Mouse (Mus musculus) CH12.LX (cell line): Measurements from ENCODE around the gene Entpd3. TPM values are rescaled to one million over a fixed set of nuclear protein-coding genes. Genes with fewer than 3 reads are reported as not detected.

Experiments used
- DNase-seq: peaks from one replicate; pipeline ENCODE4 v3.0.0-alpha.2; 2013; ENCODE audit errors: extremely low read depth
- H3K27ac ChIP-seq: 2 replicates; pipeline ENCODE4 v1.5.1; 2012; ENCODE audit warnings: low read depth, mild to moderate bottlenecking, control low read depth, moderate library complexity; ENCODE audit not compliant: insufficient read depth
- H3K27me3 ChIP-seq: replicated peaks from 2 replicates; pipeline ENCODE3; 2012; ENCODE audit warnings: inconsistent platforms
- H3K36me3 ChIP-seq, 2 experiments: replicated peaks in 1 of 2; 2 replicates each; pipeline versions ENCODE3 to v1.6.1; 2012; ENCODE audit warnings: inconsistent platforms in 1 of 2, low read length in 1 of 2, mild to moderate bottlenecking in 1 of 2, mixed read lengths in 1 of 2, moderate library complexity in 1 of 2; ENCODE audit not compliant: control insufficient read depth in 1 of 2, insufficient read depth in 1 of 2
- H3K4me1 ChIP-seq, 2 experiments: 2 replicates each; pipeline ENCODE4 v1.6.1; 2012; ENCODE audit warnings: inconsistent platforms in 1 of 2, moderate library complexity in 1 of 2; ENCODE audit not compliant: insufficient read depth in 2 of 2, control insufficient read depth in 1 of 2
- H3K4me2 ChIP-seq: 2 replicates; pipeline ENCODE4 v1.6.1; 2012; ENCODE audit warnings: low read depth, mild to moderate bottlenecking, control low read depth; ENCODE audit not compliant: poor library complexity, insufficient read depth, severe bottlenecking
- H3K4me3 ChIP-seq, 3 experiments: fragments of 150-350 bp in 1 of 3; sonication (generic) in 1 of 3; replicated peaks in 1 of 3; 2 replicates each; pipeline versions ENCODE3 to v1.5.1; 2011 to 2012; ENCODE audit warnings: low read depth in 2 of 3, low read length in 2 of 3, mild to moderate bottlenecking in 2 of 3, moderate library complexity in 2 of 3, control low read depth in 1 of 3, improper control_type of control experiment in 1 of 3, inconsistent platforms in 1 of 3, mixed read lengths in 1 of 3; ENCODE audit not compliant: poor library complexity in 1 of 3
- H3K79me2 ChIP-seq: replicated peaks from 2 replicates; pipeline ENCODE4 v1.6.1; 2012; ENCODE audit warnings: mild to moderate bottlenecking, moderate library complexity; ENCODE audit not compliant: control insufficient read depth, poor library complexity, insufficient read depth, severe bottlenecking; ENCODE audit errors: extremely low read depth
- H3K9ac ChIP-seq: 2 replicates; pipeline ENCODE4 v1.6.1; 2012; ENCODE audit warnings: low read depth, mild to moderate bottlenecking, control low read depth, moderate library complexity; ENCODE audit not compliant: insufficient read depth
- H3K9me3 ChIP-seq: replicated peaks from 2 replicates; pipeline ENCODE3; 2012; ENCODE audit warnings: low read length, inconsistent platforms, mixed read lengths
- BHLHE40 ChIP-seq: IDR thresholded peaks from 2 replicates; pipeline ENCODE4 v1.6.1; 2011; ENCODE audit warnings: mild to moderate bottlenecking, low read depth, low read length, improper control_type of control experiment
- CTCF ChIP-seq, 2 experiments: IDR thresholded peaks in 1 of 2; conservative IDR thresholded peaks in 1 of 2; 2 replicates each; pipeline ENCODE4 v1.5.1; 2011 to 2012; ENCODE audit warnings: low read depth in 2 of 2, low read length in 2 of 2, improper control_type of control experiment in 1 of 2, inconsistent platforms in 1 of 2, mild to moderate bottlenecking in 1 of 2, moderate library complexity in 1 of 2
- E2F4 ChIP-seq: IDR thresholded peaks from 2 replicates; pipeline ENCODE4 v1.6.1; 2011; ENCODE audit warnings: low read depth, low read length, improper control_type of control experiment; ENCODE audit not compliant: insufficient replicate concordance
- ELF1 ChIP-seq: IDR thresholded peaks from 2 replicates; pipeline ENCODE4 v1.6.1; 2014; ENCODE audit warnings: low read depth, mild to moderate bottlenecking, inconsistent platforms, low read length, improper control_type of control experiment
- EP300 ChIP-seq: IDR thresholded peaks from 2 replicates; pipeline ENCODE4 v1.6.1; 2011; ENCODE audit warnings: low read length, improper control_type of control experiment
- ETS1 ChIP-seq: conservative IDR thresholded peaks from 2 replicates; pipeline ENCODE4 v1.6.1; 2012; ENCODE audit warnings: low read depth, mild to moderate bottlenecking, inconsistent platforms, low read length, improper control_type of control experiment, moderate library complexity
- IRF4 ChIP-seq: IDR thresholded peaks from 2 replicates; pipeline ENCODE4 v1.6.1; 2014; ENCODE audit warnings: low read depth, mild to moderate bottlenecking, inconsistent platforms, low read length, improper control_type of control experiment
- JUND ChIP-seq: conservative IDR thresholded peaks from 2 replicates; pipeline ENCODE4 v1.6.1; 2011; ENCODE audit warnings: low read depth, low read length, improper control_type of control experiment
- KAT2A ChIP-seq: IDR thresholded peaks from 2 replicates; pipeline ENCODE4 v1.6.1; 2012; ENCODE audit warnings: low read length, improper control_type of control experiment, inconsistent platforms; ENCODE audit not compliant: insufficient replicate concordance
- MAX ChIP-seq: IDR thresholded peaks from 2 replicates; pipeline ENCODE4 v1.6.1; 2011; ENCODE audit warnings: low read length, improper control_type of control experiment
- MAZ ChIP-seq: IDR thresholded peaks from 2 replicates; pipeline ENCODE4 v1.6.1; 2012; ENCODE audit warnings: low read depth, mild to moderate bottlenecking, inconsistent platforms, low read length, improper control_type of control experiment, moderate library complexity
- MEF2A ChIP-seq: IDR thresholded peaks from 2 replicates; pipeline ENCODE4 v1.6.1; 2014; ENCODE audit warnings: low read depth, mild to moderate bottlenecking, inconsistent platforms, low read length, improper control_type of control experiment, borderline replicate concordance
- MXI1 ChIP-seq: IDR thresholded peaks from 2 replicates; pipeline ENCODE4 v1.6.1; 2011; ENCODE audit warnings: mild to moderate bottlenecking, low read depth, low read length, improper control_type of control experiment
- MYC ChIP-seq: IDR thresholded peaks from 2 replicates; pipeline ENCODE4 v1.6.1; 2011; ENCODE audit warnings: low read depth, mild to moderate bottlenecking, improper control_type of control experiment, low read length
- NELFE ChIP-seq: IDR thresholded peaks from 2 replicates; pipeline ENCODE4 v1.6.1; 2011; ENCODE audit warnings: low read depth, low read length, improper control_type of control experiment
- POLR2A ChIP-seq: IDR thresholded peaks from 2 replicates; pipeline ENCODE4 v1.6.1; 2011; ENCODE audit warnings: low read depth, mild to moderate bottlenecking, improper control_type of control experiment, low read length
- POLR2AphosphoS2 ChIP-seq: IDR thresholded peaks from 2 replicates; pipeline ENCODE4 v1.6.1; 2011; ENCODE audit warnings: low read depth, low read length, improper control_type of control experiment
- RAD21 ChIP-seq: IDR thresholded peaks from 2 replicates; pipeline ENCODE4 v1.6.1; 2011; ENCODE audit warnings: low read depth, mild to moderate bottlenecking, low read length, improper control_type of control experiment, moderate library complexity
- RCOR1 ChIP-seq: conservative IDR thresholded peaks from 2 replicates; pipeline ENCODE4 v1.6.1; 2012; ENCODE audit warnings: low read depth, mild to moderate bottlenecking, inconsistent platforms, low read length, improper control_type of control experiment
- SMC3 ChIP-seq: IDR thresholded peaks from 2 replicates; pipeline ENCODE4 v1.6.1; 2011; ENCODE audit warnings: low read depth, low read length, improper control_type of control experiment
- TBP ChIP-seq: conservative IDR thresholded peaks from 2 replicates; pipeline ENCODE4 v1.6.1; 2011; ENCODE audit warnings: low read depth, low read length, improper control_type of control experiment
- UBTF ChIP-seq: IDR thresholded peaks from 2 replicates; pipeline ENCODE4 v1.6.1; 2012; ENCODE audit warnings: low read depth, mild to moderate bottlenecking, inconsistent platforms, low read length, improper control_type of control experiment, moderate library complexity
- USF1 ChIP-seq: IDR thresholded peaks from 2 replicates; pipeline ENCODE4 v1.6.1; 2014; ENCODE audit warnings: low read depth, mild to moderate bottlenecking, inconsistent platforms, low read length, improper control_type of control experiment
- ZC3H11A ChIP-seq: IDR thresholded peaks from 2 replicates; pipeline ENCODE4 v1.6.1; 2012; ENCODE audit warnings: low read depth, mild to moderate bottlenecking, inconsistent platforms, low read length, improper control_type of control experiment
- ZNF384 ChIP-seq: IDR thresholded peaks from 2 replicates; pipeline ENCODE4 v1.6.1; 2012; ENCODE audit warnings: low read depth, low read length, improper control_type of control experiment, inconsistent platforms
- dilution Hi-C: fragments of 300-500 bp; cut with MboI; formaldehyde crosslinking; loops from 2 replicates; pipeline ENCODE4 v1.14.3; 2020; ENCODE audit warnings: low sequenced_read_pairs; ENCODE audit not compliant: extremely low pct_unique_long_range_greater_than_20kb, extremely low pct_ligation_motif_present
- in situ Hi-C: fragments of 300-500 bp; cut with MboI; formaldehyde crosslinking; loops from 3 replicates; pipeline ENCODE4 v1.14.3; 2019; ENCODE audit warnings: low sequenced_read_pairs, low pct_ligation_motif_present, low pct_unique_long_range_greater_than_20kb, mixed read lengths
- polyA plus RNA-seq: library from polyadenylated mRNA; unstranded; fragments of >175 nt; gene quantifications from 2 replicates; pipeline ENCODE4 v1.2.1, GENCODE M21; 2012; ENCODE audit warnings: low read depth; ENCODE audit not compliant: insufficient read length
- total RNA-seq, 2 experiments: library from RNA; depleted of rRNA; stranded (reverse); fragments of 300-350 nt in 1 of 2; fragments of >200 nt in 1 of 2; gene quantifications; 2 replicates each; pipeline ENCODE4 v1.2.3; 2012 to 2014

The Entpd3 gene
- total and polyA plus RNA-seq, 3 experiments: 0.04 TPM; not detected in 2

DNA sequence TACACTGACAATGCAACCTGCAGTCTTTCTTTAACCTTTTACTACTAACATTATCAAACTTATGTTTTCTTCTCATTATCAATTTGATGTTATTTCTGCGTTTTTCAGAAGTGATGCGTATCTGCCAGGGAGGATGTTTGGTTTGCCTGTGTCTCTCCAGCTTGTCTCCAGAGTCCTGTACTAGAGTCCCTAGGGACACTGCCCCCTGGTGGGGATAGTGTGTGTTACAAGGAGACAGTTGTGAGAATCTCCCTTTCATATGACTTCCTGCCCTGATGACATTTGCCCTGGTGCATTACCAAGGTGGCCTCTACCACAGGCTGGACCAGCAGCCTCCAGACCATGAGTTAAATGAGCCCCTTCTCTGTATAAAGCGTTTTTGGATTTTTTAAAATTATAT lies 46.9 kb downstream of the Entpd3 start (continued):
- TF ChIP-seq EP300: no peak
- 0 out of 2 replicates have a peak, but pooled peaks have one; percentile 27 for TF ChIP-seq MEF2A
- TF ChIP-seq USF1: no peak
- TF ChIP-seq UBTF: no peak
- peak; percentile 92 to 97 for TF ChIP-seq CTCF (conservative IDR thresholded peaks at IDR 0.05 in 1 of 2, IDR thresholded peaks at IDR 0.05 in 1 of 2; ENCODE audit: low read depth in 2 of 2, low read length in 2 of 2)
- no peak for TF ChIP-seq ZNF384
- peak; percentile 46; the same call in 1 of the 2 replicates for TF ChIP-seq JUND
- no peak for TF ChIP-seq ETS1
- no peak for TF ChIP-seq MYC
- TF ChIP-seq MAZ: 0 out of 2 replicates have a peak, but pooled peaks have one; percentile 57
- TF ChIP-seq TBP: no peak
- TF ChIP-seq RCOR1: no peak
- peak; percentile 29 for TF ChIP-seq RAD21
- TF ChIP-seq ELF1: no peak
- TF ChIP-seq KAT2A: peak; percentile 93
- TF ChIP-seq POLR2AphosphoS2: no peak
- TF ChIP-seq ZC3H11A: no peak
- TF ChIP-seq IRF4: peak; percentile 38; the same call in 1 of the 2 replicates
- no peak for TF ChIP-seq POLR2A

DNA sequence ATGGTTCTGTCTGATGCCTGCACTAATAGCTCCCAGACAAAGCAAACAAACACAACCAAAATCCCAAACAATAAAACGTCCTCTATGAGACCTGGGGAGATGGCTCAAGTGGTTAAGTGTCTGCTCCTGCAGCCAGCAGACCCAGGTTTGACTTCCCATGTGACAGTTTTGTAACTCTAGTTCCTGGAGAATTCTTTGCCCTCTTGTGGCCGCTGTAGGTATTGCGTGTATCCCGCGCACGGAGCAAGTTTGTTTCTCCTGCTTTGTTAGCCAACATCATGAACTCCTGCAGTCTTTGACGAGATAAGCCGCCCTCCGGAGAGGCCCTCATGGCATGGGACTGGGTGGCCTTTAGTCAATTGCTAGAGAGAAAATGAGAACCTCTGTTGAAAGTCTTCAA lies 51.9 kb downstream of the Entpd3 start:
- Histone ChIP-seq H3K4me1 (peaks cover 0 to 6% of the 10 kb centered on the region in 2 experiments; a peak in 1 of 4 replicates), H3K79me2 (no peaks in the 10 kb centered on the region), H3K9me3 (peaks cover 3% of the 10 kb centered on the region), H3K27ac (no peak overlapping the region), H3K27me3 (no peaks in the 10 kb centered on the region), H3K4me2 (no peak overlapping the region), H3K4me3 (no peak overlapping the region), H3K36me3 (no peaks in the 10 kb centered on the region), H3K9ac (no peak overlapping the region)
- dilution Hi-C loops (no loop called here), in situ Hi-C loops (no loop called here)
- peak; percentile 71 for DNase-seq
- TF ChIP-seq ELF1 (peak; percentile 59), MYC (0 out of 2 replicates have a peak, but pooled peaks have one; percentile 38), USF1 (peak; percentile 11; the same call in 1 of the 2 replicates), RCOR1 (no peak), ZC3H11A (0 out of 2 replicates have a peak, but pooled peaks have one; percentile 13), NELFE (peak; percentile 16; the same call in 1 of the 2 replicates), SMC3 (peak; percentile 92), RAD21 (peak; percentile 48), MAX (peak; percentile 65; the same call in 1 of the 2 replicates), E2F4 (no peak), CTCF (conservative IDR thresholded peaks at IDR 0.05 in 1 of 2, IDR thresholded peaks at IDR 0.05 in 1 of 2; ENCODE audit: low read depth in 2 of 2, low read length in 2 of 2) (peak; percentile 73 to 86), MXI1 (no peak), POLR2A (no peak), BHLHE40 (no peak), JUND (no peak)
